Mouse (Mus musculus) ES-Bruce4 (cell line): ENCODE measurements at regions not wholly inside any gene's neighbourhood (a gene's known extent, or its start where the extent isn't known, plus 50 kb on each side); places are given as distances from the start of the nearest gene placed in this dataset.

ENCODE experiments used
- CTCF ChIP-seq: IDR thresholded peaks from one replicate; pipeline ENCODE4 v1.8.1; 2011; ENCODE audit warnings: low read depth, low read length
- EP300 ChIP-seq: IDR thresholded peaks from 2 replicates; pipeline ENCODE4 v1.6.1; 2011; ENCODE audit warnings: low read depth, low read length; ENCODE audit not compliant: insufficient read depth

DNA sequence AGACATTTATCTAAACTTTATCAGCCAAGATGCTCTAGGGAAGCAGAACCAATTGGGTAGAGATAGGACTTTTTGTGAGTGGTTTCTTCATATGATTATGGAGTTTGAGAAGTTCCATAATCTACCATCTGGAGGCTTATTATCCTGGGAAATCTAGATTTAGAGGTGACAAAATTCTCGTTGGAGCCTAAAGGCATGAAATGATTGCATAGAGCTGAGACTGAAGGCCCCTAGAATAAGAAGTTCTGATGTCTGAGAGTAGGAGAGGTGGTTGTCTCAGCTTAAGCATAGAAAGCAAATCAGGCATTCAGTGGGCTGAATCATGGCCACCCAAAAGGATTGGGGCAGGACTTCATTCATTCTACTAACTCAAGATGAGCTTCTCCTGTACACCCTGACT is 106.1 kb upstream of the Plppr1 start:
- TF ChIP-seq CTCF (no peak), EP300 (no peak)
